Mouse (Mus musculus): ENCODE data around the gene Bsdc1. TPM values are rescaled to one million over a fixed set of nuclear protein-coding genes. Genes with fewer than 3 reads are reported as not detected.
"Not testable (repeated sequence)": the region's sequence is repeated elsewhere in the genome, so short reads cannot be mapped to it uniquely, and the experiment has no call there.

Gene Bsdc1
- total RNA-seq, 2 experiments from 2014 or later = 55.4 TPM

- no peak for DNase-seq (ENCODE audit: low spot score in 2 of 2)
Measured at GRCm38 (mm10) chr4:129511413-129512096, 50.2 kb downstream of the Bsdc1 start.

- peak; percentile 84 to 86 for DNase-seq (ENCODE audit: low spot score in 2 of 2)
Measured at GRCm38 (mm10) chr4:129513086-129513767, 51.8 kb downstream of the Bsdc1 start, which contains the start of gene Marcksl1. TSS of gene Marcksl1 (plus strand) at chr4:129513581.

GRCm38 (mm10) chr4:129513891-129514290, 52.5 kb downstream of the Bsdc1 start:
- no peak for DNase-seq (ENCODE audit: low spot score in 2 of 2)

GRCm38 (mm10) chr4:129514300-129514898, 53.0 kb downstream of the Bsdc1 start:
- DNase-seq (ENCODE audit: low spot score in 2 of 2) = peak; percentile 46 to 60

GRCm38 (mm10) chr4:129516925-129517324, 55.5 kb downstream of the Bsdc1 start:
- no peak for DNase-seq (ENCODE audit: low spot score in 2 of 2)

GRCm38 (mm10) chr4:129518519-129518918, 57.1 kb downstream of the Bsdc1 start:
- DNase-seq (ENCODE audit: low spot score in 2 of 2) = no peak

- DNase-seq (ENCODE audit: low spot score in 2 of 2) = no peak
Measured at GRCm38 (mm10) chr4:129525338-129525737, 64.0 kb downstream of the Bsdc1 start.

- no peak for DNase-seq (ENCODE audit: low spot score in 2 of 2)
Measured at GRCm38 (mm10) chr4:129525889-129526288, 64.5 kb downstream of the Bsdc1 start.

GRCm38 (mm10) chr4:129528901-129529300, 67.5 kb downstream of the Bsdc1 start:
- DNase-seq (ENCODE audit: low spot score in 2 of 2) = not testable (repeated sequence)

Other genes with a start within 250 kb of the Bsdc1 start
- gene C77080, start 200.2 kb upstream of the Bsdc1 start, total RNA-seq (2021) = 10 to 100 TPM; 15.7 to 21.0 TPM
- 1 to 10 TPM; 3.8 to 4.4 TPM for gene Sync, start 174.0 kb upstream of the Bsdc1 start, total RNA-seq (2021)
- 100 to 1,000 TPM; 188 to 206 TPM for gene Rbbp4, start 126.2 kb upstream of the Bsdc1 start, total RNA-seq (2021)
- 10 to 100 TPM; 51.1 to 52.2 TPM for gene Zbtb8os, start 125.9 kb upstream of the Bsdc1 start, total RNA-seq (2021)
- gene Zbtb8a, start 83.5 kb upstream of the Bsdc1 start, total RNA-seq (2021) = 10 to 100 TPM; 12.2 to 14.0 TPM
- 1 to 10 TPM; 1.1 TPM for gene Zbtb8b, start 20.7 kb upstream of the Bsdc1 start, total RNA-seq (2021)
- not detected for gene Tssk3, start 29.4 kb downstream of the Bsdc1 start, total RNA-seq (2021)
- not detected for gene Fam229a, start 29.6 kb downstream of the Bsdc1 start, total RNA-seq (2021)
- gene Marcksl1, start 52.0 kb downstream of the Bsdc1 start, total RNA-seq (2021) = 100 to 1,000 TPM; 157 to 183 TPM
- gene Hdac1, start 81.1 kb downstream of the Bsdc1 start, total RNA-seq (2021) = 10 to 100 TPM; 74.9 to 84.8 TPM
- 1 to 10 TPM; 8.7 to 9.7 TPM for gene Lck, start 112.1 kb downstream of the Bsdc1 start, total RNA-seq (2021)
- gene Fam167b, start 117.0 kb downstream of the Bsdc1 start, total RNA-seq (2021) = 10 to 100 TPM; 30.9 to 33.5 TPM
- gene Eif3i, start 139.1 kb downstream of the Bsdc1 start, total RNA-seq (2021) = 100 to 1,000 TPM; 187 to 188 TPM
- 100 to 1,000 TPM; 111 to 114 TPM for gene Tmem234, start 139.1 kb downstream of the Bsdc1 start, total RNA-seq (2021)
- gene Dcdc2b, start 152.7 kb downstream of the Bsdc1 start, total RNA-seq (2021) = 1 to 10 TPM; 2.9 to 3.3 TPM
- 10 to 100 TPM; 26.6 to 31.2 TPM for gene Iqcc, start 157.5 kb downstream of the Bsdc1 start, total RNA-seq (2021)
- gene Ccdc28b, start 162.4 kb downstream of the Bsdc1 start, total RNA-seq (2021) = 10 to 100 TPM; 61.5 to 62.6 TPM
- 10 to 100 TPM; 73.6 to 79.8 TPM for gene Txlna, start 179.5 kb downstream of the Bsdc1 start, total RNA-seq (2021)
- 10 to 100 TPM; 79.1 TPM for gene Kpna6, start 211.2 kb downstream of the Bsdc1 start, total RNA-seq (2021)
- gene Tmem39b, start 235.3 kb downstream of the Bsdc1 start, total RNA-seq (2021) = 10 to 100 TPM; 15.9 to 19.4 TPM